Mouse (Mus musculus): ENCODE measurements around the gene Mt2.
"Not testable (repeated sequence)": the region's sequence is repeated elsewhere in the genome, so short reads cannot be mapped to it uniquely, and the experiment has no call there.

Gene Mt2

GRCm38 (mm10) chr8:94172075-94172808 lies at the start of gene Mt2:
Gene Mt2, plus strand, starts transcription at chr8:94172664.
- DNase-seq: peak; percentile 61

- DNase-seq: no peak
These were observed 49.6 kb upstream of the Mt2 start for GRCm38 (mm10) chr8:94122711-94123468.

- DNase-seq: no peak
These were observed 44.8 kb upstream of the Mt2 start for GRCm38 (mm10) chr8:94127711-94128110.

GRCm38 (mm10) chr8:94129133-94129789 lies 43.2 kb upstream of the Mt2 start:
- no peak for DNase-seq

- no peak for DNase-seq
These were observed 42.3 kb upstream of the Mt2 start for GRCm38 (mm10) chr8:94130126-94130525.

- no peak for DNase-seq
These were observed 40.4 kb upstream of the Mt2 start for GRCm38 (mm10) chr8:94132096-94132495.

- DNase-seq: not testable (repeated sequence)
These were observed 37.9 kb upstream of the Mt2 start for GRCm38 (mm10) chr8:94134601-94135000.

GRCm38 (mm10) chr8:94135556-94135955 lies 36.9 kb upstream of the Mt2 start:
- no peak for DNase-seq

GRCm38 (mm10) chr8:94136192-94136591 lies 36.3 kb upstream of the Mt2 start:
- DNase-seq: no peak

GRCm38 (mm10) chr8:94136933-94137332 lies 35.5 kb upstream of the Mt2 start, which contains the start of gene Mt4:
Gene Mt4, plus strand, starts transcription at chr8:94137197.
- DNase-seq: no peak

- DNase-seq: no peak
These were observed 32.1 kb upstream of the Mt2 start for GRCm38 (mm10) chr8:94140266-94140795.

GRCm38 (mm10) chr8:94148236-94148635 lies 24.2 kb upstream of the Mt2 start:
- no peak for DNase-seq

- DNase-seq: no peak
These were observed 21.5 kb upstream of the Mt2 start for GRCm38 (mm10) chr8:94150925-94151324.

GRCm38 (mm10) chr8:94152513-94153300 lies 19.8 kb upstream of the Mt2 start, which contains the start of gene Mt3:
Gene Mt3, plus strand, starts transcription at chr8:94152607.
- peak; percentile 58 for DNase-seq

- DNase-seq: no peak
These were observed 19.0 kb upstream of the Mt2 start for GRCm38 (mm10) chr8:94153451-94153850.

- DNase-seq: no peak
These were observed 17.9 kb upstream of the Mt2 start for GRCm38 (mm10) chr8:94154537-94154936.

- no peak for DNase-seq
These were observed 16.4 kb upstream of the Mt2 start for GRCm38 (mm10) chr8:94156092-94156491.

- not testable (repeated sequence) for DNase-seq
These were observed 6.7 kb upstream of the Mt2 start for GRCm38 (mm10) chr8:94165772-94166171.

GRCm38 (mm10) chr8:94167244-94167643 lies 5.2 kb upstream of the Mt2 start:
- peak; percentile 91 for DNase-seq

GRCm38 (mm10) chr8:94169547-94169946 lies 2.9 kb upstream of the Mt2 start:
- DNase-seq: no peak

GRCm38 (mm10) chr8:94171321-94171755 lies 1.1 kb upstream of the Mt2 start:
- DNase-seq: no peak
